Mouse (Mus musculus): ENCODE data around the gene Ctso.

- TF ChIP-seq CTCF (conservative IDR thresholded peaks at IDR 0.05; ENCODE audit: insufficient read depth, insufficient read length, low read depth, low read length) (no peak), POLR2A (IDR thresholded peaks at IDR 0.05; ENCODE audit: low read depth, low read length) (no peak)
Measured at GRCm38 (mm10) chr3:81916030-81916686, 16.2 kb upstream of the Ctso start.
